Mouse (Mus musculus): Measurements from ENCODE around the gene Mrpl28.
"Not testable (repeated sequence)": the region's sequence is repeated elsewhere in the genome, so short reads cannot be mapped to it uniquely, and the experiment has no call there.

Mrpl28 gene

GRCm38 (mm10) chr17:26162736-26163135 lies 39.4 kb downstream of the Mrpl28 start:
- no peak for DNase-seq (ENCODE audit: extremely low read depth, insufficient read length, low spot score)

- DNase-seq (ENCODE audit: extremely low read depth, insufficient read length, low spot score): no peak
Measured at GRCm38 (mm10) chr17:26168039-26168438, 44.7 kb downstream of the Mrpl28 start.

- DNase-seq (ENCODE audit: extremely low read depth, insufficient read length, low spot score): not testable (repeated sequence)
Measured at GRCm38 (mm10) chr17:26175248-26175647, 51.9 kb downstream of the Mrpl28 start.
